Mouse (Mus musculus): ENCODE results near the gene Sema4a. TPM values are rescaled to one million over a fixed set of nuclear protein-coding genes. Genes with fewer than 3 reads are reported as not detected.

Gene Sema4a
- total and polyA plus RNA-seq, 3 experiments: 33.5 to 45.3 TPM; not detected in 1

GRCm38 (mm10) chr3:88470943-88471479, 10.0 kb upstream of the Sema4a start:
- TF ChIP-seq ETS1 (IDR thresholded peaks at IDR 0.05; ENCODE audit: low read depth, low read length): no peak
- TF ChIP-seq MAZ (IDR thresholded peaks at IDR 0.05; ENCODE audit: low read depth, low read length): no peak
- TF ChIP-seq MYB (IDR thresholded peaks at IDR 0.05; ENCODE audit: low read depth, low read length): no peak
- TF ChIP-seq MEF2A (IDR thresholded peaks at IDR 0.05; ENCODE audit: extremely low read depth, insufficient replicate concordance, low read depth, low read length, poor library complexity, severe bottlenecking): no peak
- no peak for TF ChIP-seq GABPA (IDR thresholded peaks at IDR 0.05; ENCODE audit: low read depth, low read length)
- TF ChIP-seq TAL1 (IDR thresholded peaks at IDR 0.05; ENCODE audit: low read length): no peak
- no peak for TF ChIP-seq CHD1 (IDR thresholded peaks at IDR 0.05; ENCODE audit: low read depth, low read length)
- no peak for TF ChIP-seq USF1 (IDR thresholded peaks at IDR 0.05; ENCODE audit: low read depth, low read length)
- TF ChIP-seq POLR2AphosphoS5 (IDR thresholded peaks at IDR 0.05; ENCODE audit: borderline replicate concordance, low read depth, low read length): no peak
- no peak for TF ChIP-seq POLR2A (IDR thresholded peaks at IDR 0.05; ENCODE audit: control insufficient read depth in 1 of 2, insufficient read depth in 1 of 2, low read depth in 1 of 2, low read length in 2 of 2, poor library complexity in 1 of 2)
- TF ChIP-seq CTCF (IDR thresholded peaks at IDR 0.05 in 2 of 3, conservative IDR thresholded peaks at IDR 0.05 in 1 of 3; ENCODE audit: control insufficient read depth in 1 of 3, insufficient read depth in 1 of 3, low read depth in 2 of 3, low read length in 3 of 3, poor library complexity in 1 of 3, severe bottlenecking in 1 of 3): no peak
- no peak for TF ChIP-seq RCOR1 (IDR thresholded peaks at IDR 0.05; ENCODE audit: low read depth, low read length)
- TF ChIP-seq SIN3A (IDR thresholded peaks at IDR 0.05; ENCODE audit: low read length): no peak
- no peak for TF ChIP-seq KAT2A (conservative IDR thresholded peaks at IDR 0.05; ENCODE audit: low read depth, low read length)
- no peak for TF ChIP-seq ZC3H11A (IDR thresholded peaks at IDR 0.05; ENCODE audit: low read depth, low read length)
- no peak for TF ChIP-seq RAD21 (IDR thresholded peaks at IDR 0.05; ENCODE audit: low read depth, low read length)
- TF ChIP-seq HCFC1 (IDR thresholded peaks at IDR 0.05; ENCODE audit: low read depth, low read length): no peak
- no peak for TF ChIP-seq MAX (IDR thresholded peaks at IDR 0.05; ENCODE audit: low read length)
- no peak for TF ChIP-seq GATA1 (IDR thresholded peaks at IDR 0.05; ENCODE audit: low read depth, low read length)
- no peak for TF ChIP-seq UBTF (IDR thresholded peaks at IDR 0.05; ENCODE audit: borderline replicate concordance, insufficient read depth, low read depth, low read length)
- Histone ChIP-seq H3K4me1 (ENCODE audit: control insufficient read depth in 1 of 2, insufficient read depth in 2 of 2, low read length in 2 of 2) (peaks cover 0 to 12% of the 10 kb centered on the region in 2 experiments; a peak in 2 of 4 replicates), H3K9me3 (replicated peaks; ENCODE audit: insufficient read depth, low read length) (no peaks in the 10 kb centered on the region), H3K9ac (ENCODE audit: control insufficient read depth, low read depth, low read length, poor library complexity, severe bottlenecking) (no peak overlapping the region), H3K4me3 (ENCODE audit: control insufficient read depth in 1 of 2, insufficient read depth in 1 of 2, low read depth in 2 of 2, low read length in 2 of 2) (no peak overlapping the region), H3K36me3 (ENCODE audit: control insufficient read depth in 1 of 2, insufficient read depth in 2 of 2, low read length in 2 of 2) (0 out of 4 replicates have a peak, but pooled peaks cover 0 to 3% of the 10 kb centered on the region in 2 experiments), H3K79me2 (ENCODE audit: control insufficient read depth, insufficient read depth, low read length, poor library complexity) (no peaks in the 10 kb centered on the region), H3K27me3 (ENCODE audit: control insufficient read depth in 1 of 2, insufficient read depth in 2 of 2, low read length in 2 of 2) (no peaks in the 10 kb centered on the region), H3K27ac (ENCODE audit: control insufficient read depth, low read depth, low read length) (no peak overlapping the region)
- no peak for DNase-seq (ENCODE audit: low read depth, low spot score)

DNA sequence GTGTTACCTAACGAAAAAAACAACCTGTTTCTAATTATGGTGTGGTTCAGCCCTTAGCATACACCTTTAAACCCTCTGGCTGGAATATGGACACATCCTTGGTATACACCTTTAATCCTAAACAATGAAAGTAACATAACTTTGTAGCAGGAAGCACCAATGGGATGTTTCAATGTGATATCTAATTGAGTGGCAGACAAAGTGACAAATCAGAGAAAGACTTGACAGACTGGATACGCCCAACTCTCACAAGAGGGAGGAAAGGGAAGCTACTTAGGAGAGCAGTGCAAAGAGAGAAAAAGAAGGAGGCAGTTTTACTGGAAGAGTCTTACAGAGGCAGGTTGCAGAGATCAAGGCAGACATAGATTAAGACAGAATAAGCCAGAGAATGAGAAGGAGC, 8.5 kb upstream of the Sema4a start:
- Histone ChIP-seq H3K79me2 (ENCODE audit: control insufficient read depth, insufficient read depth, low read length, poor library complexity) (no peaks in the 10 kb centered on the region), H3K4me3 (ENCODE audit: control insufficient read depth in 1 of 2, insufficient read depth in 1 of 2, low read depth in 2 of 2, low read length in 2 of 2) (no peak overlapping the region), H3K9ac (ENCODE audit: control insufficient read depth, low read depth, low read length, poor library complexity, severe bottlenecking) (no peak overlapping the region), H3K27me3 (ENCODE audit: control insufficient read depth in 1 of 2, insufficient read depth in 2 of 2, low read length in 2 of 2) (no peaks in the 10 kb centered on the region), H3K27ac (ENCODE audit: control insufficient read depth, low read depth, low read length) (no peak overlapping the region), H3K9me3 (replicated peaks; ENCODE audit: insufficient read depth, low read length) (no peaks in the 10 kb centered on the region), H3K36me3 (ENCODE audit: control insufficient read depth in 1 of 2, insufficient read depth in 2 of 2, low read length in 2 of 2) (0 out of 4 replicates have a peak, but pooled peaks cover 0 to 3% of the 10 kb centered on the region in 2 experiments), H3K4me1 (ENCODE audit: control insufficient read depth in 1 of 2, insufficient read depth in 2 of 2, low read length in 2 of 2) (peaks cover 0 to 12% of the 10 kb centered on the region in 2 experiments; a peak in 2 of 4 replicates)
- peak; percentile 66 for DNase-seq (ENCODE audit: low read depth, low spot score)
- TF ChIP-seq GATA1 (IDR thresholded peaks at IDR 0.05; ENCODE audit: low read depth, low read length): peak; percentile 47; the same call in 1 of the 2 replicates
- no peak for TF ChIP-seq MAZ (IDR thresholded peaks at IDR 0.05; ENCODE audit: low read depth, low read length)

All from MEL (cell line).